ENCODE assay signal across 12 mouse cellular contexts in the genomic region with DNA sequence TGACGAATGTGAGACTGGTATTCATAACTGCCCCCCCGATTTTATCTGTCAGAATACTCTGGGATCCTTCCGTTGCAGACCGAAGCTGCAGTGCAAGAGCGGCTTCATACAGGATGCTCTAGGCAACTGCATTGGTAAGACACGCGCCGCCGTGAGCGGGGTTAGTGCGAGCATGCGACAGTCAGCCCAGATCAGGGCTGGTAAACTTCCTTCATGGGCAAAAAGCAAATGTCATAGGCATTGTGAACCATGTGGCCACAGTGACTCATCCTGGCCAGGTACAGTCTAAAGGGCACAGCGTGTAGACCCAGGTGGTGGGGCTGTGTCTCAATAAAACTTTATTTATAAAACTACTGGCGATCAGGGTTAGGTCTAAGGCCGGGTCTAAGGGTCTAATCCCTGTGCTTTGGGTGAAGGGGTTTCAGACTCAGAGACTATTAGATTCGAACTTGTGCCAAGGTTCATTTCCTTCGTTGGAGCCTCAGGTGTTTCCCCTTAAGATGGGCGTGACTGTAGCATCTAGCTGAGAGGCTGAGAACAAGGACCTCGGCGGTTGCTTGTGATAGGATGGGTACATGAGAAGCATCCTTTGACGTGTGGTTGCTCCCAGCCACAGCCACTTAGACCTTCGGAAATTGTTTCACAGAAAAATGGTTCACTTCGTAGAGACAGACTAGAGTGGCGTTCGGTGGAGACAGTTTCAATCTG. TPM values are rescaled to one million over a fixed set of nuclear protein-coding genes. Genes with fewer than 3 reads are reported as not detected.
DNase-seq lines count a peak whose midpoint lies in the region; ATAC-seq and TF ChIP-seq lines count a peak whose summit lies in the region.
"Had no signal": no experiment of that assay in that cellular context is flagged by ENCODE, and none has a peak within 500 bp of the region (broad histone marks: within the 10 kb centered on the region; RNA-seq: fewer than 3 reads in every experiment).

No protein-coding gene starts in this region.

- no peaks in the 10 kb centered on the region for H3K9me3 ChIP-seq in embryonic facial prominence, embryonic 12.5 days
- H3K9me3 ChIP-seq in embryonic facial prominence, embryonic 10.5 days, result no peaks in the 10 kb centered on the region
- H3K9me3 ChIP-seq in liver, postnatal 0 days (ENCODE audit: low read length), result no peaks in the 10 kb centered on the region
- no peaks in the 10 kb centered on the region for H3K9me3 ChIP-seq in hindbrain, embryonic 12.5 days (replicated peaks)
- H3K9me3 ChIP-seq: midbrain, embryonic 10.5 days; neural tube, embryonic 12.5 days had no signal

- 0 out of 2 replicates have a peak overlapping the region, but pooled peaks have one; percentile 36 for H3K27ac ChIP-seq in embryonic facial prominence, embryonic 12.5 days
- no peak overlapping the region for H3K27ac ChIP-seq in embryonic facial prominence, embryonic 10.5 days (replicated peaks)
- H3K27ac ChIP-seq in liver, postnatal 0 days (ENCODE audit: low read depth), result no peak overlapping the region
- no peak overlapping the region for H3K27ac ChIP-seq in hindbrain, embryonic 12.5 days
- H3K27ac ChIP-seq: midbrain, embryonic 10.5 days; neural tube, embryonic 12.5 days had no signal

- TF ChIP-seq CTCF in liver, postnatal 0 days (IDR thresholded peaks at IDR 0.05; ENCODE audit: low read depth), result no peak

- H3K4me3 ChIP-seq in embryonic facial prominence, embryonic 12.5 days, result no peak overlapping the region
- no peak overlapping the region for H3K4me3 ChIP-seq in embryonic facial prominence, embryonic 10.5 days
- H3K4me3 ChIP-seq in liver, postnatal 0 days (ENCODE audit: low read depth, low read length), result no peak overlapping the region
- no peak overlapping the region for H3K4me3 ChIP-seq in hindbrain, embryonic 12.5 days
- H3K4me3 ChIP-seq: midbrain, embryonic 10.5 days; neural tube, embryonic 12.5 days had no signal

- no peak for ATAC-seq in embryonic facial prominence, embryonic 12.5 days (ENCODE audit: insufficient number of reproducible peaks, insufficient read depth, low FRiP score, low TSS enrichment)
- peak; percentile 52; the same call in 1 of the 2 replicates for ATAC-seq in liver, postnatal 0 days
- no peak for ATAC-seq in hindbrain, embryonic 12.5 days (ENCODE audit: low FRiP score)
- ATAC-seq in erythroblast, adult 5-6 weeks (replicated peaks; ENCODE audit: low FRiP score, poor library complexity, severe bottlenecking), result no peak

- TF ChIP-seq EP300 in liver, postnatal 0 days (IDR thresholded peaks at IDR 0.05; ENCODE audit: low read depth), result no peak

- no peaks in the 10 kb centered on the region for H3K4me1 ChIP-seq in embryonic facial prominence, embryonic 12.5 days
- no peaks in the 10 kb centered on the region for H3K4me1 ChIP-seq in embryonic facial prominence, embryonic 10.5 days
- H3K4me1 ChIP-seq in liver, postnatal 0 days (ENCODE audit: insufficient read depth), result peaks cover 6% of the 10 kb centered on the region
- H3K4me1 ChIP-seq in hindbrain, embryonic 12.5 days, result no peaks in the 10 kb centered on the region
- H3K4me1 ChIP-seq: midbrain, embryonic 10.5 days; neural tube, embryonic 12.5 days had no signal

- WGBS in embryonic facial prominence, embryonic 12.5 days, result 93% methylated on average over 25 of the region's 25 CpGs
- 95% methylated on average over 25 of the region's 25 CpGs for WGBS in embryonic facial prominence, embryonic 10.5 days
- WGBS in liver, postnatal 0 days (ENCODE audit: insufficient replicate concordance), result 79% methylated on average over 25 of the region's 25 CpGs
- WGBS in hindbrain, embryonic 12.5 days, result 95% methylated on average over 25 of the region's 25 CpGs

- no peak overlapping the region for H3K4me2 ChIP-seq in embryonic facial prominence, embryonic 12.5 days (replicated peaks)
- H3K4me2 ChIP-seq in liver, postnatal 0 days (ENCODE audit: low read depth, low read length), result no peak overlapping the region
- no peak overlapping the region for H3K4me2 ChIP-seq in hindbrain, embryonic 12.5 days (replicated peaks)
- H3K4me2 ChIP-seq: lung, embryonic 14.5 days; neural tube, embryonic 12.5 days had no signal

- peaks cover 88% of the 10 kb centered on the region for H3K36me3 ChIP-seq in embryonic facial prominence, embryonic 12.5 days
- peaks cover 100% of the 10 kb centered on the region for H3K36me3 ChIP-seq in embryonic facial prominence, embryonic 10.5 days (replicated peaks)
- H3K36me3 ChIP-seq in liver, postnatal 0 days (replicated peaks; ENCODE audit: insufficient read depth, low read length), result no peaks in the 10 kb centered on the region
- peaks cover 21% of the 10 kb centered on the region for H3K36me3 ChIP-seq in hindbrain, embryonic 12.5 days

- DNase-seq in embryonic facial prominence, embryonic 10.5 days (ENCODE audit: low spot score), result no peak
- peak; percentile 33 for DNase-seq in urinary bladder, postnatal 14 days (ENCODE audit: low spot score)
- no peak for DNase-seq in urinary bladder, postnatal 10 days (ENCODE audit: low spot score)
- no peak for DNase-seq in liver, postnatal 0 days
- DNase-seq in adrenal gland, adult 18-20 months (ENCODE audit: low spot score in 2 of 2), result no peak
- DNase-seq: gastrocnemius, postnatal 14 days had no signal

- H3K9ac ChIP-seq in embryonic facial prominence, embryonic 12.5 days, result no peak overlapping the region
- no peak overlapping the region for H3K9ac ChIP-seq in liver, postnatal 0 days (replicated peaks)
- H3K9ac ChIP-seq in hindbrain, embryonic 12.5 days, result no peak overlapping the region
- H3K9ac ChIP-seq: lung, embryonic 14.5 days; neural tube, embryonic 12.5 days had no signal

- no peaks in the 10 kb centered on the region for H3K27me3 ChIP-seq in embryonic facial prominence, embryonic 12.5 days
- no peaks in the 10 kb centered on the region for H3K27me3 ChIP-seq in embryonic facial prominence, embryonic 10.5 days (replicated peaks; ENCODE audit: low read depth, poor library complexity, severe bottlenecking)
- H3K27me3 ChIP-seq in liver, postnatal 0 days (ENCODE audit: insufficient read depth, low read length), result no peaks in the 10 kb centered on the region
- H3K27me3 ChIP-seq in hindbrain, embryonic 12.5 days, result no peaks in the 10 kb centered on the region
- H3K27me3 ChIP-seq: neural tube, embryonic 12.5 days had no signal

RNA-seq across cellular contexts. Expression of gene Fbln1, which starts 26.9 kb away (rescaled TPM):
- 236 and 250 TPM in 2 replicates for polyA plus RNA-seq in embryonic facial prominence, embryonic 12.5 days (2016; fragmentation: Nextera tagmentation; extraction: Ambion mirVana)
- 198 and 207 TPM in 2 replicates for polyA plus RNA-seq in embryonic facial prominence, embryonic 10.5 days (2016; fragmentation: Nextera tagmentation; extraction: Ambion mirVana)
- 2.6 and 2.8 TPM in 2 replicates for polyA plus RNA-seq in liver, postnatal 0 days (2015; fragmentation: Nextera tagmentation; extraction: Ambion mirVana)
- 110 and 127 TPM in 2 replicates for polyA plus RNA-seq in hindbrain, embryonic 12.5 days (2016; fragmentation: Nextera tagmentation; extraction: Ambion mirVana)
- total RNA-seq in adrenal gland, adult 18-20 months (2021), result 10 to 100 TPM; 29.0 to 32.9 TPM
- total RNA-seq in erythroblast, adult 5-6 weeks (2015; ENCODE audit: low replicate concordance), result not detected in 2 replicates
- total RNA-seq in erythroblast, adult 5-6 weeks (2017; ENCODE audit: low replicate concordance), result not detected in 2 replicates

Comparison
In these comparisons a context has a peak if more than half of its experiments do, and no peak if none do; other contexts are left out.
1. RNA of gene Fbln1, which starts 26.9 kb away (polyA plus RNA-seq): 236 to 250 TPM in embryonic facial prominence, embryonic 12.5 days, 198 to 207 TPM in embryonic facial prominence, embryonic 10.5 days and 110 to 127 TPM in hindbrain, embryonic 12.5 days; 2.6 to 2.8 TPM in liver, postnatal 0 days; every median in the first group is over 10 times any median in the second.